Mouse (Mus musculus) kidney, postnatal 25 days (tissue): ENCODE measurements around the gene Hspa8.
"Not testable (repeated sequence)": the region's sequence is repeated elsewhere in the genome, so short reads cannot be mapped to it uniquely, and the experiment has no call there.

Experiments
- DNase-seq, 2 experiments: peaks; one replicate each; pipeline ENCODE4 v3.0.0; 2021; ENCODE audit warnings: mixed read lengths in 2 of 2

The Hspa8 gene

GRCm38 (mm10) chr9:40800675-40801612, at the start of gene Hspa8:
Gene Hspa8 (plus strand): TSS chr9:40800984.
- DNase-seq, result peak; percentile 99 to 100

GRCm38 (mm10) chr9:40751749-40752148, 49.0 kb upstream of the Hspa8 start:
- no peak for DNase-seq

DNA sequence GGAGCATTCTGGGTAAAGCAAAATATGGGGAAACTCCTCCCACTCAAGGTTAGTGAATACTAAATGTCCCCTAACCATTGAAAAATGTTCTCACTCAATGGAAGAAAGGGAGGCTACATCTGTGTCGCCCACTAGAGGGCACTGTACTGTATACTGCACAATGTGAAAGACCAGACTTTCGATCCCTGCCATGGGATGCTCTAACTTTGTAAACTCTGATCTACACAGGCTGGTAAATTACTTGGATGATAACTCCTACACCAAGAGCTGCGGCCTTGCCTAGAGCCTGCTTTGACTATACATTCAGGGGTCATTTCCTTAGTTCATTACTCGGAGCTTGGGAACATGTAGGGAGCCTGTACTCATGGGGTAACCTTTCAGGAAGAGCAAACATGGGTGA, 44.4 kb upstream of the Hspa8 start:
- DNase-seq, result peak; percentile 52 to 79

- DNase-seq, result peak; percentile 73 to 79
These were observed 43.6 kb upstream of the Hspa8 start for GRCm38 (mm10) chr9:40757105-40757626.

- peak; percentile 76 to 84 for DNase-seq
These were observed 43.0 kb upstream of the Hspa8 start for GRCm38 (mm10) chr9:40757685-40758270.

DNA sequence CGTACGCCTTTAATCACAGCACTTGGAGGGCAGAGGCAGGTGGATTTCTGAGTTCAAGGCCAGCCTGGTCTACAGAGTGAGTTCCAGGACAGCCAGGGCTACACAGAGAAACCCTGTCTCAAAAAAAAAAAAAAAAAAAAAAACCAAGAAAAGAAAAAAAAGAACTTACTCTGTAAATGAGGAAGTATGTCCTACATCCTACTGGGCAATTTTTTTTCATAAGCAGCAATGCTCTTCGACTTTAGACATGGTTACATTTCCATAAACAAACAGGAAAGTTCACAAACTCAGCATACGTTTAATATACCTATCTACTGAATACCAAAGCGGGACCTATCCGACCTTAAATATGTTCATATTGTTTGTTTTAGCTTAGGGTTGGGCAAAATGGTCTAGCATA, 38.4 kb upstream of the Hspa8 start:
- DNase-seq, result no peak

GRCm38 (mm10) chr9:40764887-40765580, 35.8 kb upstream of the Hspa8 start:
- DNase-seq, result no peak

DNA sequence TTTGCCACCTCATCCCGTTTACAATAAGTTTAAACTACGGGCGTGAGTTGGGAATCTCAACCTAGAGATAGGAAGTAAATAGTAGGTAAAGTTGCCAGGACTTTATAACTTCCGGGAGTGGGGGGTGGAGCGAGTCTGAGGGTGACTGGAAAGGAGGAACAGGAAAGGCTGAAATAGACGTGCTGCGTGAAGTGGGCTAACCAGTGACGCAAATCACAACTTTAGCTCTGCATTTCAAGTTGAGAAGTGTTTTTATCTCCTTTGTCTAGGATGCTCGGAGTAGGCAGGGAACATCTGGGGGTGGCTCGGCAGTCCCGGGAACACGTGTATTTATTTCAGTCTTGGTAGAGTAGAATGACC, 35.2 kb upstream of the Hspa8 start:
- DNase-seq, result peak; percentile 24 to 50

GRCm38 (mm10) chr9:40766058-40766605, 34.7 kb upstream of the Hspa8 start:
- no peak for DNase-seq

- DNase-seq, result no peak
These were observed 32.8 kb upstream of the Hspa8 start for GRCm38 (mm10) chr9:40767946-40768345.

- no peak for DNase-seq
These were observed 28.5 kb upstream of the Hspa8 start for GRCm38 (mm10) chr9:40772246-40772645.

DNA sequence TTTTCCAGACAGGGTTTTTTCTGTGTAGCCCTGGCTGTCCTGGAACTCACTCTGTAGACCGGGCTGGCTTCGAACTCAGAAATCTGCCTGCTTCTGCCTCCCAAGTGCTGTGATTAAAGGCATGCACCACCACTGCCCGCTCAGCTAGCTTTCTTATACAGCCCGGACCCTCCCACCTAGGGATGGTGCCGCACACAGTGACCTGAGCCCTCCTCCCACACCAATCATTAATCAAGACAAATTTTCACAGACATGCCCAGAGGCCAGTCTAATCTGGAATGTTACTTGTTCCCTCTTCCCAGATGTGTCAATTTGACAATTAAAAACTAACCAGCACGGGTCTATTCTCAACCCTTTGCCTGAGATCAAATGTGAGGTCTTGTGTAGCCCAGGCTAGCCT, 27.6 kb upstream of the Hspa8 start:
- not testable (repeated sequence) for DNase-seq

DNA sequence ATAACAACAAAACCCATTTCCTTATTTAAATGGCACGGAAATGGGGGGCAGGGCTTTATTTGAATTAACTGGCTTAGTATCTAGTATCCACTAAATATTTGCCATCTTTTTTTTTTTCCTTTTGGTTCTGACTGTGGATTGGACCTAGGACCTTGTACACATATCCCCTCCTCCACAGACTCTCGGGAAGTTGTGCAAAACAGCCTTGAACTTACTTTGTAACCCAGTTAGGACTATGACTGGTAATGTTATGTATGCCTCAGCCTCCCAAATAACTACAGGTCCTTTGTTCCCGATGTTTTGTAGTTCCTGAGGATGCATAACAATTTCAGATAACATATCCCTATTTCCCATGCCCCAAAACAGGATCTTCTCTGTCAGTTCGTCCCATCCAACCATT, 26.9 kb upstream of the Hspa8 start:
- no peak for DNase-seq

DNA sequence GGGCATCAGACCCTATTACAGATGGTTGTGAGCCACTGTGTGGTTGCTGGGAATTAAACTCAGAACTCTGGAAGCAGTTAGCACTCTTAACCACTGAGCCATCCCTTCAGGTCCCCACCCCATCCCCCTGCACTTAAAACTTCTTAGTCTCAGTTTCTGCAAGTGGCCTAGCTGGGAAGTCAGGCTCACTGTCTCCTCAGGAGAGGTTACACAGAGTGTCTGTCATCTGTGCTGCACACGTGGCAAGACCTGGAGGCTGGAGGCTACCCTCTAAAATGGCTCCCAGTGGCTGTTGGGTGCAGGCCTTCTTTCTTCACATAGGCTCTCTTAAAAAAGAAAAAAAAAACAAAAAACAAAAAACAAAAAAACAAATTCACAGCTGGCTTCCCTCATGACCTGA, 24.7 kb upstream of the Hspa8 start:
- DNase-seq, result no peak

DNA sequence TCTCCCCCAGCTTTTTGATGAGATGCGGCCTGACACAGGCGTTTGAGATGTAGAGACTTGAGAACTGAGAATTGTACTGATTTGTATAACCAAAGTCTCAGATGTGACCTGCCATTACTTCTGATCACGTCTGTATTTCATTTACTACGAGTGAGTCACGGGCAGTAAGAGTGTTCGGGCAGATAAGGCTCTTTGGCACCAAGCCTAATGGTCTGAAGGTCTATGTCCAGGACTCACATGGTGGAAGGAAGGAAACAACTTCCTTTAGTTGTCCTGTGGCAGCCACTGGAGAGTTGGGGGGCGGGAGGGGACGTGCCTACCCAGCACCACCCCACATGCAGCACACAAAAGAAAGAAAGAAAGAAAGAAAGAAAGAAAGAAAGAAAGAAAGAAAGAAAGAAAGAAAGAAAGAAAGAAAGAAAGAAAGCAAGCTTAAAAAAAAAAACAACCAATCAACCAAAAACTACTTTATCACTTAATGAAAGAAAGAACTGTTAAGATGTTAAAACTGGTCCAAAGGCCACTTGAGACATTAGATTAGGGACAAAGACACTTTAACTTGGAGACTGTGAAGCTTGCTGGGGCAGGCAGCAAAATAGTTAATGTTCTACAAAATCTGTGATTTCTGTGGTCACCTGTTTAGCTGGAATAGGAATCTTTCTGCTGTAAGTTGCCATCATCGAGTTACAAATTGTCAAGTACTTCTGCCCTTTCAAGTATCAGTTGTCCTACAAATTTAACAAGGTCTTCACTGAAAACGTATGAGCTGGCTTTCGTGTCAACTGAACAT, 24.1 kb upstream of the Hspa8 start:
- DNase-seq, result peak; percentile 77 to 81

- no peak for DNase-seq
These were observed 20.7 kb upstream of the Hspa8 start for GRCm38 (mm10) chr9:40780111-40780510.

DNA sequence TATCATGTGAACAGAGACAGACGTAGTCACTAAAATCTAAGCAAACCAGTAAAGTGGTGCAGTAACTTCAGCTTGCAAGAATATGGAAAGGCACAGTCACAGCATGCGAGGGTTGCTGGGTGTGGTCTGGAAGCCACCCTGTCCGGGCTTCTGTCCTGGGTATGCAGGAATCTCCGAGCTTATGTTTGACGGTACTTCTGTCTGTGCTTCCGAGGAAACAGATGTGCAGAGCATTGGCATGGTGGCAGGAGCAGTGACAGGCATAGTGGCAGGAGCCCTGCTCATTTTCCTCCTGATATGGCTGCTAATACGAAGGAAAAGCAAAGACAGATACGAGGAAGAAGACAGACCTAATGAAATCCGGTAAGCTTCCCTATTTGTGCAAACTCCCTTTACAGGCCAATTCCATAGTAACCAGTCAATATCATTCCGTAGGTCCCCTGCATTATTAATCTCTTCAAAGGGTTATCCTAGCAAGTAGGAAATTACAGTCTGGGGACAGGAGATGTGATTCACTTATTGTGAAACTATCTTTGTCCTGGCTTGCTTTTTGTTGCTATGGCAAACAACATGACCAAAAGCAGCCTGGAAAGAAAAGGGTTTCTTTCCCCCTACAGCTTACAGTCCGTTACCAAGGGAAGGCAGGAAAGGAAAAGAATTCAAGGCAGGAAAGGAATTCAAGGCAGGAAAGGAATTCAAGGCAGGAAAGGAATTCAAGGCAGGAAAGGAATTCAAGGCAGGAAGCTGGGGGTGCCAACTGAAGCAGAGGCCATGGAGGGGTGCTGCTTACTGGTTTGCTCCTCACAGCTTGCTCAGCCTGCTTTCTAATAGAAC, 19.7 kb upstream of the Hspa8 start:
- DNase-seq, result peak; percentile 27 to 44

- peak; percentile 75 to 86 for DNase-seq
These were observed 18.8 kb upstream of the Hspa8 start for GRCm38 (mm10) chr9:40781726-40782581.

GRCm38 (mm10) chr9:40783641-40784373, 17.0 kb upstream of the Hspa8 start:
- DNase-seq, result peak; percentile 74 to 88
